Mouse (Mus musculus): ENCODE measurements at regions not wholly inside any gene's neighbourhood (a gene's known extent, or its start where the extent isn't known, plus 50 kb on each side); places are given as distances from the start of the nearest gene placed in this dataset.

DNA sequence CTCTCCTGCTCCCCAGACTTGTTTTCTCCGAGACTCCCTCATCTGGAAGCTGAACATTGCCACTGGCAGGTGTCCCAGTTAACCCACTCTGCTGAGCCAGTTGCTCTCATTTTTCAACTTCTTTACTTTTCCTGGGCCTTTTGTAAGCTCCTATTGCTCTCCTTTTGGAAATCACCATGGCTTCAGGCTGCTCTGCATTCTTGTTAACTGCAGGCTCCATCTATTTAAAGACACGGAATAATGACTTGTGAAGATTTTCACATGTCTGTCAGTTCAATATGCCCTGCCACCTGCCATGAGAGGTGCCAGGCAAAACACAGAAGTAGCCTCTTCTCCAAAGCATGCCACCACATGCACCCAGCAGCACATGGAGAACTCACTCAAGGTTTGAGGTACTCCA lies 1009.9 kb downstream of the Car8 start:
- ATAC-seq = no peak
- in situ Hi-C loops (cut with MboI; ENCODE audit: low pct_unique_long_range_greater_than_20kb) = no loop called here
- H3K27me3 ChIP-seq = no peaks in the 10 kb centered on the region
- ChIA-PET CTCF (no interaction called here), POLR2A (no interaction called here)
- TF ChIP-seq CTCF (IDR thresholded peaks at IDR 0.05) = no peak
- DNase-seq (ENCODE audit: low read depth, low spot score) = no peak

DNA sequence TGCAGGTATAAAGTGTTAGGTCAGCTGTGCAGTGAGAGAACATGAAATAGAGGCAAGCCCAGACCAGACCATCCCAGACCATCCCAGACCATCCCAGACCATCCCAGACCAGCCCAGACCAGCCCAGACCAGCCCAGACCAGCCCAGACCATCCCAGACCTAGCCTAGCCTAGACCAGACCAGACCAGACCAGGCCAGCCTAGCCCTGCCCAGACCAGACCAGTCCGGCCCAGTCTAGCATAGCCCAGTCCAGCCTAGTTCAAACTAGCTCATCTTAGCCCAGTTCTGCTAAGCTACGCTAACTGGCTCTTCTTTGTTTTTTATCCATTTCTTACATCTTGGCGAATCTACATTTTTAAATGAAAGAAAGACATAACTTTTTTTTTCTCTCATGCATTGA lies 1015.9 kb downstream of the Car8 start:
- POLR2A ChIA-PET = no interaction called here
- in situ Hi-C loops (cut with MboI; ENCODE audit: low pct_unique_long_range_greater_than_20kb) = no loop called here
- DNase-seq (ENCODE audit: low read depth, low spot score) (no peak), ATAC-seq (no peak)
- H3K27me3 ChIP-seq = no peaks in the 10 kb centered on the region
- TF ChIP-seq CTCF (IDR thresholded peaks at IDR 0.05) = no peak
- CTCF ChIA-PET = no interaction called here

DNA sequence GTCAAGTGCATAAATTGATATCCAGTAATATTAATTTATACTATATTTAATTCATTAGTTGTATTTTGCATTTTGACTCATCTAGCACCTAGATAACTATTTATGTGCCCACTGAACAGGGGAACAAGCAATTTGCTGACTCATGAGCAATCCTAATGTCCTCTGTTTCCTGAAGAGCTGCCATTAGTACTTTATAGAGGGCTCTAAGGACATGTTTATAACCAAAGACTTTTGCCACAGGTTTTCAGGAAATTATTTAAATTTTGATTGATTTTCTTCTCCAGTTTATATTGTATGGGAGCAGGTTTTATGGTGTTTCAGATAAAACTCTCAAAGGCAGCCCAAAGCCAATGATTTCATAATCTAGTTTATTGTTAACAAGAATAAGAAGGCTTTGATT lies 1018.4 kb downstream of the Car8 start:
- no peaks in the 10 kb centered on the region for H3K27me3 ChIP-seq
- ChIA-PET POLR2A (no interaction called here), CTCF (no interaction called here)
- no peak for TF ChIP-seq CTCF (IDR thresholded peaks at IDR 0.05)
- in situ Hi-C loops (cut with MboI; ENCODE audit: low pct_unique_long_range_greater_than_20kb) = no loop called here
- ATAC-seq = no peak
- no peak for DNase-seq (ENCODE audit: low read depth, low spot score)

DNA sequence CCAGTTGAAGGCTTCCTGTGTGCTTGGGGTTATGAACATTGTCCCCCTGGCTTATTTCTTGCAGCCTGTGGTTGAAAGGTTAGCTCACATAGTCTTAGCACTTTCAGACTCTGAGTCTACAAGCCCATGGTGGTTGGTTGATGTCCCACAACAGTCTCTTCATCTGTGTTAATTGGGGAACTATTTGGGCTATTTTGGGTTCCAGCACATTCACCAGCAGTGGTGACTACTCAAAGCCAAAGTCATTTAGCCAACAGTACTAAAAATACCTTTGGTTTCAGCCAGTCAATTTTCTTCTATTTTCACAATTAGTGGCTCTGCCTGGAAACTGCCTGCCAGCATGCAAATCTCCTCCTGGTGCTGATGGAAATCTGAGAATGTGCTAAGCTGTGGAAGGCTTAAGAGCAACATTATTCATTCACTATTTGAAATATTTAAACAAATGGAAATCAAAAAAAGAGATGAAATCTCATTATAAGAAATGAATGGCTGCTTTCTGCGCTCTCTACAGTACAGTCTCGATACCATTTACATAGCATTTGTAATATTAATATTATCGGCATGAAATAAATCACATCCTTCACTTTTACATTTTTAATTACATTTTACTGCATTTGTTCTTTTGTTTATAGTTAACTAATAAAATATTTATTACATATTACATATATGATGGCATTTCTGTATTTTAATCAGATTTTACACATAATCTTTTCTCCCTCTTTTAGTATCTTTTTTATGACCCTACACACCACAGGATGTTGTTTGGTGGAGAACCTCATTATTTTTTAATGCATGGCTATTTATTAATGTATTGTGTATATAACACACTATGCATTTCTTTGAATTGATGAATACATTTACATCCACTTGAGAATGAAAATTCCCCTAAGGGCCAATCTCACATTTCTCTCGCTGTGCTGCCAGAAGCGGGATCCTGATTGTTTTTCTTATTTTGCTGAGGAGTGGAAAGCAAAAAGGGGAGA lies 1023.5 kb downstream of the Car8 start:
- in situ Hi-C loops (cut with MboI; ENCODE audit: low pct_unique_long_range_greater_than_20kb) = no loop called here
- no peak for TF ChIP-seq CTCF (IDR thresholded peaks at IDR 0.05)
- no peaks in the 10 kb centered on the region for H3K27me3 ChIP-seq
- peak; percentile 13 for DNase-seq (ENCODE audit: low read depth, low spot score)
- POLR2A ChIA-PET = no interaction called here
- CTCF ChIA-PET = no interaction called here
- no peak for ATAC-seq

DNA sequence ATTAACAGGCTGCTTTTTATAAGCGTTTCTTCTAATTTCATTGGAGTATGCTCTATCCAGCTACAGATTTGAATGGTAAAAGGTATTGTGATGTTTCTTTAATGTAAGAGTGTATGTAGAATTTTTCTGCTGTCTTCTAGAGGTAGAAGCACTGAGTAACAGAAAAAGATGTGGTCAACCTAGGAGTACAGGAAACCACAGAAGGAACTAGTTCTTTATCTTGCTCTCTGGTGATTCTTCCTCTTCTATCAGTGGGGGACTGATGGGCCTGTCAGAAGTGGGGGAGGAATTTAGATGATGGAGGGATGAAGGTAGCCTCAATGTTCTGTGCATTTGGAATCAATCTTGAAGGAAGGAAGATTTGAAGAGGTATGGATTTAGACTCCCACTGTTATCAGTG lies 1031.9 kb downstream of the Car8 start:
- no peak for TF ChIP-seq CTCF (IDR thresholded peaks at IDR 0.05)
- ChIA-PET CTCF (interaction anchor here (1.3 kb wide), 1 partner anchor 11 kb away, joined by 3 read pairs; no protein-coding TSS in a partner anchor), POLR2A (no interaction called here)
- in situ Hi-C loops (cut with MboI; ENCODE audit: low pct_unique_long_range_greater_than_20kb) = no loop called here
- H3K27me3 ChIP-seq = no peaks in the 10 kb centered on the region
- ATAC-seq (no peak), DNase-seq (ENCODE audit: low read depth, low spot score) (no peak)

DNA sequence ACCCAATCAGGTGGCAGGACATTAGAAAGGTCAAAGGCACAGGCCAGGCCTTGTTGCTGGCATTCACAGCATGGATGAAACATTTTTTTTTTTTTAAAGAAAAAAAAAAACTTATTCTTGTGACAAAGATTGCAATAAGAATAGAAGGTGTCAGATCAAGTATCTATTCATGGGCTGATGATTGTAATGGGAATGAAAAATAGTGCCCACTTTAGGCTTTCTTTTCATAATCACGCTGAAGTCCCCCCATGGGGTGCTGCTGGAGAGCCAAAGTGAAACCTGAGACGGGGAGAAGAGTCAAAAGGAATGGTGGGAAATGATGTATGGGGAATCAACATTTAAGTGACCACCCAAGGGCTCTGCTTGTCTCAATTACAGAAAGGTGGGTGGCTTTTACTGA lies 1037.0 kb downstream of the Car8 start:
- no peak for DNase-seq (ENCODE audit: low read depth, low spot score)
- ATAC-seq = no peak
- POLR2A ChIA-PET = no interaction called here

DNA sequence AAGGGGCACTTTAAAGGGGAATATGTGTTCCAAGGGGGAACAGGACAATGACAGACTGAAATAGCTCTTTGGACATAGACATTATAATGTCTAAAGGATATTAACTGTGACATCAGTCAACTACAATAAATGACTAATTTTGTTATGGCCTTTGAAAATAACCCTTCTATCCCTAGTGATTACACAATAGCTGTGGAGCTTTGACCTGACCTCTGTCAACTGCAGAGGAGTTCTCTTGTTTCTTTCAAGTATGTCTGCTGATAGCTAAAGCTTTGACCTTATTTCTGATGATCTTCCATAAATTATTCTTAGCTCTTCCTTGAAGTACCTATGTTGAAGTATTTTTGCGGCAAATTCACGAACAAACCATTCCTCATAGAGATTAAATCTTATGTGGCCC lies 1038.9 kb downstream of the Car8 start:
- H3K27me3 ChIP-seq = no peaks in the 10 kb centered on the region
- TF ChIP-seq CTCF (IDR thresholded peaks at IDR 0.05) = no peak
- ChIA-PET POLR2A (no interaction called here), CTCF (interaction anchor here (2.2 kb wide), 1 partner anchor 8 kb away, joined by 9 read pairs; no protein-coding TSS in a partner anchor)
- DNase-seq (ENCODE audit: low read depth, low spot score) (no peak), ATAC-seq (no peak)
- in situ Hi-C loops (cut with MboI; ENCODE audit: low pct_unique_long_range_greater_than_20kb) = no loop called here

More for the DNA sequence above, 1037.0 kb downstream of the Car8 start:
- CTCF ChIA-PET = interaction anchor here (2.2 kb wide), 1 partner anchor 10 kb away, joined by 9 read pairs; no protein-coding TSS in a partner anchor
- H3K27me3 ChIP-seq = no peaks in the 10 kb centered on the region
- in situ Hi-C loops (cut with MboI; ENCODE audit: low pct_unique_long_range_greater_than_20kb) = no loop called here
- no peak for TF ChIP-seq CTCF (IDR thresholded peaks at IDR 0.05)

DNA sequence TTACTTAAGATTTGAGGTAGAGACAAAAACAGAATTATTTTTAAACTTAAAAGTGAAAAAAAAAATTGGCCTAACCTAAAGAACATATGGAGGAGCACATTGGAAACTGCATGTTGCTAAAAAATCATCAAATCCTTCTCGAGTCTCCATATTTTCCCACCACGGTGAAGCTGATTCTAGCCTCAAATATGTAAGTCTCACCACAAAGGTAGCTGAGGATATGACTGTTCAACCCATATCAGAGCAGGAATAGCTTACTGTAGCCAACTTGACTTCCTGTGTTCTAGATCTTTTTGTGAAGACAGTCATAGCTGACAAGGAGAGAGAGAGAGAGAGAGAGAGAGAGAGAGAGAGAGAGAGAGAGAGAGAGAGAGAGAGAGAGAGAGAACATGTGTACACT lies 1039.8 kb downstream of the Car8 start:
- ATAC-seq = no peak
- H3K27me3 ChIP-seq = no peaks in the 10 kb centered on the region
- no peak for TF ChIP-seq CTCF (IDR thresholded peaks at IDR 0.05)
- ChIA-PET POLR2A (no interaction called here), CTCF (no interaction called here)
- DNase-seq (ENCODE audit: low read depth, low spot score) = no peak
- in situ Hi-C loops (cut with MboI; ENCODE audit: low pct_unique_long_range_greater_than_20kb) = no loop called here

DNA sequence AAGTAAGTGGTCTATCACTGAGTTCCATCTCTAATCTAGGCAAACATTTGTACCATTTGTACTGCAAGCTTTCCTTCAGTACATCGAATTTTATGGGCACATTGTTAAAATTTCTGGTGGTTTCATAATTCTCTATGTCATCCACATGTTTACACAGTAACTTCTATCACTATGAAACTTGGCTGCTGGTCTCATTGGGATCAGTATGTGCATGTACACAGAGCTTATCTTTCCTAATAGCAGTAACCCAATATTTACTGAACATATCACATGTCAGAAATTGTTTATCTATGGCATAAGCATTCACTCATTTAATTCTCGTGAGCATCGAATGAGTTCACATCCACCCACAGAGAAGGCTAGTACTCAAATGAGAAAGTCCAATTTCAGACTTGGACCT lies 1042.3 kb downstream of the Car8 start:
- in situ Hi-C loops (cut with MboI; ENCODE audit: low pct_unique_long_range_greater_than_20kb) = no loop called here
- CTCF ChIA-PET = no interaction called here
- DNase-seq (ENCODE audit: low read depth, low spot score) (no peak), ATAC-seq (no peak)
- POLR2A ChIA-PET = interaction anchor here (0.5 kb wide), 1 partner anchor 336 kb away, joined by 3 read pairs; no protein-coding TSS in a partner anchor
- TF ChIP-seq CTCF (IDR thresholded peaks at IDR 0.05) = no peak
- no peaks in the 10 kb centered on the region for H3K27me3 ChIP-seq

DNA sequence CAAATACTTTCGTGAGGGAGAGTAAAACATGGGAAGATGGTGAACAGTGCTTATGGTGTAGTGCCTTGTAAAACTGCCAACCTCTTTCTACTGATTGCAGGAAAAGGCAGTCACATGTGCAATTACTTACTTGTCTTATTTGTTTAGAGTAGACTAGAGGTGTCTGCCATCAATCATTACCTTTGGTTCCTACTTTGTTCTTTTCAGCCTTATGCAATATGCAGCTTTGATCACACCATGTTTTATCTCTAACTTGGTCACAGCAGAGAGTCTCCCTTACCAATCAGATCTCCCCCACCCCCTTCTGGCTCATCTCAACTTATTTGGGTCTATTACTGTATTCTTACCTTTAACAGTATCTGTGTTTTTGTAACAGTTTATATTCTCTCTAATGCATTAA lies 1043.2 kb downstream of the Car8 start:
- TF ChIP-seq CTCF (IDR thresholded peaks at IDR 0.05) = no peak
- CTCF ChIA-PET = no interaction called here
- ATAC-seq (no peak), DNase-seq (ENCODE audit: low read depth, low spot score) (no peak)
- peaks cover 2% of the 10 kb centered on the region for H3K27me3 ChIP-seq
- POLR2A ChIA-PET = no interaction called here
- in situ Hi-C loops (cut with MboI; ENCODE audit: low pct_unique_long_range_greater_than_20kb) = no loop called here

DNA sequence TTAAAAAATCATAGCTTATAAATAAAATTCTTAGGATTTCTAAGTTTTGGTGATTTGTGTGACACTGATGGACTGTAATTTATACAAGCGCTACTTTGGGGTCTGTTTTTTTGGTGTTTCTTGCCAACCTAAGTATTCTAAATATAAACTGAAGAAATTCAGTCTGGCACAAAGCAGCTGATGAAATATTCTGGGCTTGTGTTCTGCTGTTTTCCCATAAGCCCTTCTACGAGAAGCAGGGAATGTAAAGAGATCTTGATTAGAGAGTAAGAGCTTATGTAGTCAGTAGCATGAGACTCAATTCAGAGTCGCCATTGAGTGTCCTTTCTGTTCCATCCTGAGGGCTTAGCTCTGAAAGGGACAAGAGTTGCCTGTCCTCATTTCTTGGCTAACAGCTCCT lies 1046.9 kb downstream of the Car8 start:
- ChIA-PET POLR2A (no interaction called here), CTCF (interaction anchor here (0.7 to 1.9 kb wide), 2 partner anchors 9 to 10 kb away, joined by 3 to 9 read pairs; no protein-coding TSS in a partner anchor)
- ATAC-seq (no peak), DNase-seq (ENCODE audit: low read depth, low spot score) (no peak)
- no peak for TF ChIP-seq CTCF (IDR thresholded peaks at IDR 0.05)
- in situ Hi-C loops (cut with MboI; ENCODE audit: low pct_unique_long_range_greater_than_20kb) = no loop called here
- peaks cover 4% of the 10 kb centered on the region for H3K27me3 ChIP-seq
